Comparison of ENCODE assay signal across 15 mouse cellular contexts in genomic region chr3:156968764-156969163, GRCm38 (mm10).
"Had no signal": no experiment of that assay in that cellular context is flagged by ENCODE, and none has a peak within 500 bp of the region (broad histone marks: within the 10 kb centered on the region; RNA-seq: fewer than 3 reads in every experiment).

No protein-coding gene starts in this region.

- H3K4me3 ChIP-seq: left cerebral cortex, adult 2 months; liver, embryonic 13.5 days; megakaryocyte, embryonic 14.5 days; midbrain, embryonic 15.5 days; neural tube, embryonic 12.5 days had no signal

- H3K27ac ChIP-seq: left cerebral cortex, adult 2 months; liver, embryonic 13.5 days; macrophage; midbrain, embryonic 15.5 days; neural tube, embryonic 12.5 days had no signal

- DNase-seq: kidney, adult 8-10 months; kidney, postnatal 25 days; liver; liver, embryonic 13.5 days; liver, postnatal 0 days; spleen, adult 18-20 months; thymus, adult 2 months; thymus, postnatal 25 days had no signal

- H3K9ac ChIP-seq: liver, embryonic 13.5 days; liver, postnatal 0 days; midbrain, embryonic 15.5 days; neural tube, embryonic 12.5 days had no signal

- ATAC-seq: intestine, postnatal 0 days; liver, postnatal 0 days; midbrain, embryonic 15.5 days had no signal

- H3K9me3 ChIP-seq: liver, embryonic 13.5 days; midbrain, embryonic 15.5 days; neural tube, embryonic 12.5 days had no signal

- H3K27me3 ChIP-seq: liver, embryonic 13.5 days; megakaryocyte, embryonic 14.5 days; midbrain, embryonic 15.5 days; neural tube, embryonic 12.5 days had no signal

- H3K4me1 ChIP-seq: liver, embryonic 13.5 days; megakaryocyte, embryonic 14.5 days; midbrain, embryonic 15.5 days; neural tube, embryonic 12.5 days had no signal

- H3K4me2 ChIP-seq: liver, embryonic 13.5 days; midbrain, embryonic 11.5 days; midbrain, embryonic 15.5 days; neural tube, embryonic 12.5 days had no signal

- H3K36me3 ChIP-seq: liver, embryonic 13.5 days; midbrain, embryonic 15.5 days; neural tube, embryonic 12.5 days had no signal
